Mouse (Mus musculus): ENCODE measurements around the gene Prima1. TPM values are rescaled to one million over a fixed set of nuclear protein-coding genes. Genes with fewer than 3 reads are reported as not detected.

The Prima1 gene
- total RNA-seq (2023): not detected in 4 replicates

DNA sequence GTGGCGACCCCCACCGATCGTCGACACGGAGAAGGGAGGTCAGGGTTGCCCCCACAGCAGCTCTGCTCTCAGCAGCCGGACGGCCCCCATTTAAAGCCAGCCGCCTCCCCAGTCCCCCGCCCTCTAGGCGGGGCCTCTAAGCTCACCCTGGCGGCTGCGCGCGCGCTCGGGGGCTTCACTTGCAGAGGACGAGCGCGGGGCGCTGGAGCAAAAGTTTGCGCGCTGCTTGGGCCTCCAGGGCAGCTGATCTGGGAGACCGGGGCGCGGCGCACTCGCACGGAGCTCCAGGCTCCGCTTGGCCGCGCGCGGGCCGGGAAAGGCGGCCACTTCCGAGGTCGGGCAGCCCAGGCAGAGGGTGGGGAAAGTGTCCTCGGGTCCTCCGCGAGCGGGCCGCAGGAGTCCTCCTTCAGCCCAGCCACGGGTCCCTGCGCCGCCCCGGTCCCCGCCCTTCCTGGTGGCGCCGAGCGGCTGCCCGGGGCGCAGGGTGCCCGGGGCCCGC lies at the start of gene Prima1:
Prima1 (minus strand) TSS at position 68 of the 499 bp plus-strand sequence.

Other genes with a start within 250 kb of the Prima1 start
- gene Fam181a, start 68.8 kb upstream of the Prima1 start, total RNA-seq (2023): not detected in 4 replicates
- gene Asb2, start 113.9 kb upstream of the Prima1 start, total RNA-seq (2023): 28.5 to 35.0 TPM (median 31.5 TPM) in 4 replicates
- gene Otub2, start 146.5 kb upstream of the Prima1 start, total RNA-seq (2023): 3.7 to 5.3 TPM (median 4.7 TPM) in 4 replicates
- gene 9330161L09Rik, start 165.7 kb upstream of the Prima1 start, total RNA-seq (2023): 8.5 to 14.3 TPM (median 11.7 TPM) in 4 replicates
- gene Ddx24, start 183.7 kb upstream of the Prima1 start, total RNA-seq (2023): 231 to 248 TPM (median 240 TPM) in 4 replicates
- 88.0 to 102 TPM (median 92.5 TPM) in 4 replicates for gene Ifi27, start 192.1 kb upstream of the Prima1 start, total RNA-seq (2023)
- 160 to 191 TPM (median 168 TPM) in 4 replicates for gene Ifi27l2a, start 201.5 kb upstream of the Prima1 start, total RNA-seq (2023)
- gene Ifi27l2b, start 215.1 kb upstream of the Prima1 start, total RNA-seq (2023): not detected in 4 replicates